Mouse (Mus musculus) cerebellum, adult 2 months (tissue): ENCODE results near the gene Lyz2.

Source experiments
- CTCF ChIP-seq: fragments of 200-500 bp; IDR thresholded peaks from 2 replicates; pipeline ENCODE4 v1.5.1; 2011; ENCODE audit warnings: low read depth, mild to moderate bottlenecking, control low read depth, low read length, moderate library complexity, borderline replicate concordance; ENCODE audit not compliant: insufficient read depth
- POLR2A ChIP-seq: fragments of 200-500 bp; IDR thresholded peaks from 2 replicates; pipeline ENCODE4 v1.6.1; 2011; ENCODE audit warnings: low read length, control low read depth, borderline replicate concordance; ENCODE audit not compliant: insufficient read depth

DNA sequence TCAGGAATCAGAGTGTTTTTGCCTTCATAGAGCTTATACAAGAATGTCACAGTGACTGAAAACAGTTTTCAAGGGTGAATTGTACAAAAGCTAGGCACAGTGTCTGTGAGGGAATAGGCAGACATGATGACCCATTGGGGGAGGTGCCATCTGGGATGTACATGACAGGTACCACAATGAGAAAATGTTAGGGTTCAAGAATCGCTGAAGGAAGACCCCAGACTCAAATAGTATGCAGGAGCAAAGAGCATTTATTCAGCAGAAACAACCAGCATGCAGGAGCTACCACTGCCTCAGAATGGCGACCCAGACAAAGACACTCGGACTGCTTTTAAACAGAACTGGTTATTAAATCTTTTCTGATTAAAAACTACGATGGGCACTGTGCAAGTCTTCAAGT lies 17.0 kb upstream of the Lyz2 start:
- TF ChIP-seq CTCF (no peak), POLR2A (no peak)
